Mouse (Mus musculus): ENCODE results near the gene Tet3.

- TF ChIP-seq POLR2A (IDR thresholded peaks at IDR 0.05; ENCODE audit: control insufficient read depth, extremely low read depth, insufficient read depth, low read length, poor library complexity) (no peak), CTCF (IDR thresholded peaks at IDR 0.05; ENCODE audit: borderline replicate concordance, control insufficient read depth, extremely low read depth, insufficient read depth, low read length, poor library complexity) (no peak)
Measured at GRCm38 (mm10) chr6:83350851-83351405, 108.0 kb downstream of the Tet3 start.

All from thymus, adult 2 months (tissue).